Mouse (Mus musculus): ENCODE data around the gene Aktip.

Aktip gene

GRCm38 (mm10) chr8:91117537-91117936, 82.2 kb downstream of the Aktip start:
- DNase-seq, result no peak

- DNase-seq, result no peak
Measured at GRCm38 (mm10) chr8:91114910-91115309, 84.9 kb downstream of the Aktip start.

GRCm38 (mm10) chr8:91114428-91114827, 85.3 kb downstream of the Aktip start:
- no peak for DNase-seq

GRCm38 (mm10) chr8:91111868-91112477, 87.8 kb downstream of the Aktip start:
- DNase-seq, result no peak

- DNase-seq, result no peak
Measured at GRCm38 (mm10) chr8:91106271-91106670, 93.5 kb downstream of the Aktip start.

GRCm38 (mm10) chr8:91098106-91098505, 101.7 kb downstream of the Aktip start:
- DNase-seq, result no peak

GRCm38 (mm10) chr8:91094135-91094534, 105.6 kb downstream of the Aktip start:
- DNase-seq, result no peak

- DNase-seq, result no peak
Measured at GRCm38 (mm10) chr8:91089601-91090000, 110.2 kb downstream of the Aktip start.

GRCm38 (mm10) chr8:91088452-91088851, 111.3 kb downstream of the Aktip start:
- no peak for DNase-seq

GRCm38 (mm10) chr8:91082428-91082827, 117.3 kb downstream of the Aktip start:
- DNase-seq, result no peak

GRCm38 (mm10) chr8:91081911-91082310, 117.9 kb downstream of the Aktip start:
- DNase-seq, result no peak

GRCm38 (mm10) chr8:91079678-91080077, 120.1 kb downstream of the Aktip start:
- DNase-seq, result no peak

- DNase-seq, result no peak
Measured at GRCm38 (mm10) chr8:91077077-91077867, 122.5 kb downstream of the Aktip start.

- DNase-seq, result peak; percentile 80
Measured at GRCm38 (mm10) chr8:91070275-91070859, 129.4 kb downstream of the Aktip start.

- peak; percentile 96 for DNase-seq
Measured at GRCm38 (mm10) chr8:91069834-91070233, 129.9 kb downstream of the Aktip start, which contains the start of gene Rbl2. Rbl2 (plus strand) TSS chr8:91070057.

- no peak for DNase-seq
Measured at GRCm38 (mm10) chr8:91069407-91069806, 130.4 kb downstream of the Aktip start.

GRCm38 (mm10) chr8:91065179-91065578, 134.6 kb downstream of the Aktip start:
- no peak for DNase-seq

Data from retina, postnatal 1 day (tissue).